In genomic region chr12:79742211-79742610, GRCm38 (mm10) we compare ENCODE assay signal across 10 mouse cellular contexts.
A peak's percentile ranks its signal among the peaks of the same experiment; 100 is the strongest.
DNase-seq lines count a peak whose midpoint lies in the region; ATAC-seq and TF ChIP-seq lines count a peak whose summit lies in the region.
"Had no signal": no experiment of that assay in that cellular context is flagged by ENCODE, and none has a peak within 500 bp of the region (broad histone marks: within the 10 kb centered on the region; RNA-seq: fewer than 3 reads in every experiment).

No protein-coding gene starts in this region.

- no peak for DNase-seq in forebrain, embryonic 10.5 days (ENCODE audit: extremely low spot score, low spot score)
- peak; percentile 19 for DNase-seq in layer of hippocampus, adult 9-11 months
- DNase-seq in layer of hippocampus, postnatal 25 days (ENCODE audit: extremely low spot score in 1 of 2, low spot score in 1 of 2), result no peak
- DNase-seq in midbrain, postnatal 0 days (ENCODE audit: low spot score), result peak; percentile 66
- no peak for DNase-seq in lung, adult 2 months
- no peak for DNase-seq in heart, adult 2 months
- DNase-seq: heart, adult 18-20 months had no signal

- peaks cover 25% of the 10 kb centered on the region for H3K27me3 ChIP-seq in forebrain, embryonic 10.5 days (ENCODE audit: poor library complexity, severe bottlenecking)
- no peaks in the 10 kb centered on the region for H3K27me3 ChIP-seq in forebrain, embryonic 16.5 days (replicated peaks; ENCODE audit: control insufficient read depth, insufficient read depth, low read length)
- H3K27me3 ChIP-seq in embryonic facial prominence, embryonic 12.5 days, result no peaks in the 10 kb centered on the region
- no peaks in the 10 kb centered on the region for H3K27me3 ChIP-seq in midbrain, postnatal 0 days (ENCODE audit: insufficient read depth, low read length)
- H3K27me3 ChIP-seq in heart, adult 2 months (ENCODE audit: control insufficient read depth, insufficient read depth, low read length), result no peaks in the 10 kb centered on the region
- H3K27me3 ChIP-seq: limb, embryonic 13.5 days had no signal

- no peaks in the 10 kb centered on the region for H3K36me3 ChIP-seq in forebrain, embryonic 10.5 days (replicated peaks)
- no peaks in the 10 kb centered on the region for H3K36me3 ChIP-seq in forebrain, embryonic 16.5 days (ENCODE audit: control insufficient read depth, insufficient read depth)
- no peaks in the 10 kb centered on the region for H3K36me3 ChIP-seq in embryonic facial prominence, embryonic 12.5 days
- no peaks in the 10 kb centered on the region for H3K36me3 ChIP-seq in midbrain, postnatal 0 days (ENCODE audit: insufficient read depth, low read length)
- H3K36me3 ChIP-seq in heart, adult 2 months (ENCODE audit: control insufficient read depth, insufficient read depth, low read length), result no peaks in the 10 kb centered on the region
- H3K36me3 ChIP-seq: limb, embryonic 13.5 days had no signal

- no peak overlapping the region for H3K4me3 ChIP-seq in forebrain, embryonic 10.5 days
- no peak overlapping the region for H3K4me3 ChIP-seq in forebrain, embryonic 16.5 days (replicated peaks; ENCODE audit: low read length)
- no peak overlapping the region for H3K4me3 ChIP-seq in embryonic facial prominence, embryonic 12.5 days
- H3K4me3 ChIP-seq in midbrain, postnatal 0 days (ENCODE audit: low read depth, low read length), result no peak overlapping the region
- H3K4me3 ChIP-seq in lung, adult 2 months (replicated peaks; ENCODE audit: extremely low read depth, low read depth, low read length), result no peak overlapping the region
- no peak overlapping the region for H3K4me3 ChIP-seq in heart, adult 2 months
- H3K4me3 ChIP-seq: limb, embryonic 13.5 days had no signal

- no peaks in the 10 kb centered on the region for H3K79me2 ChIP-seq in heart, adult 2 months (replicated peaks; ENCODE audit: control insufficient read depth, insufficient read depth, low read length)

- intact Hi-C loops in heart, adult 2 months (cut with DNase I), result loop anchor here (5.0 kb wide), 2 partner anchors 365 to 390 kb away; no protein-coding TSS in a partner anchor

- no peaks in the 10 kb centered on the region for H3K9me3 ChIP-seq in forebrain, embryonic 10.5 days
- H3K9me3 ChIP-seq in forebrain, embryonic 16.5 days (ENCODE audit: control insufficient read depth, low read length), result no peaks in the 10 kb centered on the region
- H3K9me3 ChIP-seq in embryonic facial prominence, embryonic 12.5 days, result no peaks in the 10 kb centered on the region
- no peaks in the 10 kb centered on the region for H3K9me3 ChIP-seq in midbrain, postnatal 0 days (ENCODE audit: low read length)
- H3K9me3 ChIP-seq: limb, embryonic 13.5 days had no signal

- 47% methylated on average over 7 of the region's 7 CpGs for WGBS in forebrain, embryonic 10.5 days
- WGBS in forebrain, embryonic 16.5 days, result 31% methylated on average over 7 of the region's 7 CpGs
- 41% methylated on average over 7 of the region's 7 CpGs for WGBS in embryonic facial prominence, embryonic 12.5 days
- 25% methylated on average over 7 of the region's 7 CpGs for WGBS in midbrain, postnatal 0 days
- 68% methylated on average over 7 of the region's 7 CpGs for WGBS in lung, adult 2 months
- 52% methylated on average over 7 of the region's 7 CpGs for WGBS in heart, adult 2 months

- H3K4me2 ChIP-seq in forebrain, embryonic 16.5 days (ENCODE audit: low read length), result no peak overlapping the region
- H3K4me2 ChIP-seq in embryonic facial prominence, embryonic 12.5 days (replicated peaks), result no peak overlapping the region
- H3K4me2 ChIP-seq in midbrain, postnatal 0 days (ENCODE audit: low read depth, low read length, poor library complexity, severe bottlenecking), result no peak overlapping the region
- H3K4me2 ChIP-seq: limb, embryonic 13.5 days had no signal

- TF ChIP-seq CTCF in midbrain, postnatal 0 days (IDR thresholded peaks at IDR 0.05), result no peak
- TF ChIP-seq CTCF in lung, adult 2 months (IDR thresholded peaks at IDR 0.05; ENCODE audit: insufficient read depth, low read length), result no peak
- TF ChIP-seq CTCF in heart, adult 2 months (IDR thresholded peaks at IDR 0.05), result no peak

- ATAC-seq in forebrain, embryonic 16.5 days, result no peak; the same call in 1 of the 2 replicates
- peak; percentile 60; the same call in 1 of the 2 replicates for ATAC-seq in embryonic facial prominence, embryonic 12.5 days (ENCODE audit: insufficient number of reproducible peaks, insufficient read depth, low FRiP score, low TSS enrichment)
- ATAC-seq in midbrain, postnatal 0 days (ENCODE audit: low FRiP score), result no peak

- peak overlapping the region; percentile 66 for H3K27ac ChIP-seq in forebrain, embryonic 10.5 days
- H3K27ac ChIP-seq in forebrain, embryonic 16.5 days (ENCODE audit: low read length), result no peak overlapping the region
- H3K27ac ChIP-seq in embryonic facial prominence, embryonic 12.5 days, result no peak overlapping the region
- no peak overlapping the region for H3K27ac ChIP-seq in midbrain, postnatal 0 days (ENCODE audit: low read depth, low read length)
- H3K27ac ChIP-seq in heart, adult 2 months, result no peak overlapping the region
- H3K27ac ChIP-seq: limb, embryonic 13.5 days had no signal

- no peak for TF ChIP-seq EP300 in heart, adult 2 months (IDR thresholded peaks at IDR 0.05; ENCODE audit: insufficient read depth, low read depth, low read length)

- TF ChIP-seq POLR2A in lung, adult 2 months (IDR thresholded peaks at IDR 0.05; ENCODE audit: borderline replicate concordance, extremely low read depth, low read depth, low read length), result no peak
- TF ChIP-seq POLR2A in heart, adult 2 months (IDR thresholded peaks at IDR 0.05; ENCODE audit: insufficient read depth, low read depth, low read length), result no peak

- peaks cover 38% of the 10 kb centered on the region for H3K4me1 ChIP-seq in forebrain, embryonic 10.5 days
- H3K4me1 ChIP-seq in forebrain, embryonic 16.5 days (replicated peaks; ENCODE audit: control insufficient read depth, insufficient read depth, low read length), result peaks cover 3% of the 10 kb centered on the region; the same call in 1 of the 2 replicates
- peaks cover 35% of the 10 kb centered on the region for H3K4me1 ChIP-seq in embryonic facial prominence, embryonic 12.5 days
- no peaks in the 10 kb centered on the region; the same call in 1 of the 2 replicates for H3K4me1 ChIP-seq in midbrain, postnatal 0 days (ENCODE audit: insufficient read depth, low read length)
- H3K4me1 ChIP-seq in lung, adult 2 months (ENCODE audit: control insufficient read depth, insufficient read depth, low read length), result peaks cover 7% of the 10 kb centered on the region
- H3K4me1 ChIP-seq in heart, adult 2 months (ENCODE audit: control insufficient read depth, insufficient read depth, low read length), result no peaks in the 10 kb centered on the region; the same call in 1 of the 2 replicates

- no peak overlapping the region for H3K9ac ChIP-seq in forebrain, embryonic 16.5 days (replicated peaks; ENCODE audit: low read depth, low read length)
- no peak overlapping the region for H3K9ac ChIP-seq in embryonic facial prominence, embryonic 12.5 days
- H3K9ac ChIP-seq in midbrain, postnatal 0 days (replicated peaks; ENCODE audit: low read length, poor library complexity, severe bottlenecking), result no peak overlapping the region
- H3K9ac ChIP-seq in heart, adult 2 months (ENCODE audit: low read depth, low read length), result no peak overlapping the region
- H3K9ac ChIP-seq: limb, embryonic 13.5 days had no signal

Comparison
In these comparisons a context has a peak if more than half of its experiments do, and no peak if none do; other contexts are left out.
1. DNase-seq: peak in layer of hippocampus, adult 9-11 months (single experiment) and midbrain, postnatal 0 days (single experiment); none in forebrain, embryonic 10.5 days (single experiment), layer of hippocampus, postnatal 25 days (0 of 2), lung, adult 2 months (single experiment) and heart, adult 2 months (0 of 2).